ENCODE assay signal across 8 mouse cellular contexts in genomic region chr4:132628830-132629229, GRCm38 (mm10). TPM values are rescaled to one million over a fixed set of nuclear protein-coding genes. Genes with fewer than 3 reads are reported as not detected.
A peak's percentile ranks its signal among the peaks of the same experiment; 100 is the strongest.
DNase-seq lines count a peak whose midpoint lies in the region; ATAC-seq and TF ChIP-seq lines count a peak whose summit lies in the region.

No protein-coding gene starts in this region.

- DNase-seq in gastrocnemius, adult 2 months, result peak; percentile 53
- no peak for DNase-seq in gastrocnemius, postnatal 25 days
- peak; percentile 19 for DNase-seq in right cerebral cortex, postnatal 14 days
- no peak for DNase-seq in right cerebral cortex, adult 18-20 months
- no peak for DNase-seq in Muller cell, postnatal 12 days (ENCODE audit: inconsistent ontology term)
- DNase-seq in urinary bladder, postnatal 36 days (ENCODE audit: low spot score in 2 of 2), result no peak

- intact Hi-C loops in gastrocnemius, adult 2 months (cut with DNase I), result no loop called here

- H3K27ac ChIP-seq in gastrocnemius, adult 2 months, result no peak overlapping the region

- ATAC-seq in erythroblast, adult 5-6 weeks (replicated peaks; ENCODE audit: low FRiP score, poor library complexity, severe bottlenecking), result peak; percentile 79
- ATAC-seq in monocyte, adult 5-6 weeks (replicated peaks; ENCODE audit: insufficient number of reproducible peaks, low FRiP score, low TSS enrichment, poor library complexity, severe bottlenecking), result peak; percentile 71; the same call in 1 of the 2 replicates

- H3K4me3 ChIP-seq in gastrocnemius, adult 2 months, result no peak overlapping the region

- peak; percentile 56 for TF ChIP-seq CTCF in gastrocnemius, adult 2 months (IDR thresholded peaks at IDR 0.05)

RNA-seq across cellular contexts. Expression of gene Eya3, which starts 10.0 kb away (rescaled TPM):
- 10 to 100 TPM; 11.2 to 15.5 TPM for total RNA-seq in gastrocnemius, adult 2 months (2021)
- total RNA-seq in gastrocnemius, postnatal 25 days (2021), result 10 to 100 TPM; 11.1 to 11.5 TPM
- 25.6 and 33.9 TPM in 2 replicates for total RNA-seq in erythroblast, adult 5-6 weeks (2015; ENCODE audit: low replicate concordance)
- 15.1 and 34.6 TPM in 2 replicates for total RNA-seq in erythroblast, adult 5-6 weeks (2017; ENCODE audit: low replicate concordance)
- total RNA-seq in monocyte, adult 5-6 weeks (2017), result 8.7 to 25.5 TPM (median 18.8 TPM) in 3 replicates

Comparison
In these comparisons a context has a peak if more than half of its experiments do, and no peak if none do; other contexts are left out.
1. DNase-seq: peak in gastrocnemius, adult 2 months (single experiment) and right cerebral cortex, postnatal 14 days (single experiment); none in gastrocnemius, postnatal 25 days (single experiment), right cerebral cortex, adult 18-20 months (single experiment), Muller cell, postnatal 12 days (single experiment) and urinary bladder, postnatal 36 days (0 of 2).